Mouse (Mus musculus) hindbrain, embryonic 15.5 days (tissue): Measurements from ENCODE around the gene Neil1. TPM values are rescaled to one million over a fixed set of nuclear protein-coding genes. Genes with fewer than 3 reads are reported as not detected.

ENCODE experiments used
- ATAC-seq: fragments of 200-750 bp; cut with Nextera tagmentation; 2 replicates; pipeline ENCODE4 v1.8.0; 2017; ENCODE audit warnings: low read depth, moderate number of reproducible peaks, moderate TSS enrichment; ENCODE audit not compliant: low FRiP score
- H3K27ac ChIP-seq: fragments of 300-500 bp; sonication (generic); replicated peaks from 2 replicates; pipeline ENCODE4 v1.5.1; 2015; ENCODE audit warnings: mild to moderate bottlenecking, inconsistent platforms
- H3K27me3 ChIP-seq: fragments of 300-500 bp; sonication (generic); 2 replicates; pipeline ENCODE4 v1.6.1; 2015; ENCODE audit warnings: control low read depth, inconsistent platforms
- H3K36me3 ChIP-seq: fragments of 300-500 bp; sonication (generic); 2 replicates; pipeline ENCODE4 v1.6.1; 2015; ENCODE audit warnings: control low read depth, inconsistent platforms
- H3K4me1 ChIP-seq: fragments of 300-500 bp; sonication (generic); replicated peaks from 2 replicates; pipeline ENCODE4 v1.6.1; 2015; ENCODE audit warnings: control low read depth, inconsistent platforms
- H3K4me2 ChIP-seq: fragments of 300-500 bp; sonication (generic); 2 replicates; pipeline ENCODE4 v1.6.1; 2015; ENCODE audit warnings: moderate library complexity, mild to moderate bottlenecking, inconsistent platforms
- H3K4me3 ChIP-seq: fragments of 300-500 bp; sonication (generic); 2 replicates; pipeline ENCODE4 v1.5.1; 2015; ENCODE audit warnings: mild to moderate bottlenecking, inconsistent platforms
- H3K9ac ChIP-seq: fragments of 300-500 bp; sonication (generic); 2 replicates; pipeline ENCODE4 v1.6.1; 2015; ENCODE audit warnings: inconsistent platforms
- H3K9me3 ChIP-seq: fragments of 300-500 bp; sonication (generic); 2 replicates; pipeline ENCODE4 v1.6.1; 2016; ENCODE audit warnings: control low read depth, inconsistent platforms
- WGBS: fragments of 180-500 bp; shearing (Covaris S2); methylation state at CpG from one replicate; pipeline ENCODE4 v1.1.7; 2015; 5-methylcytosine and 5-hydroxymethylcytosine counted together
- polyA plus RNA-seq: library from polyadenylated mRNA; unstranded; fragments of >200 nt; fragmentation: Nextera tagmentation; extraction: Ambion mirVana; gene quantifications from 2 replicates; pipeline ENCODE4 v1.2.1, GENCODE M21; 2015

The Neil1 gene
- polyA plus RNA-seq, 1 experiment from 2014 or later: 9.1 TPM

DNA sequence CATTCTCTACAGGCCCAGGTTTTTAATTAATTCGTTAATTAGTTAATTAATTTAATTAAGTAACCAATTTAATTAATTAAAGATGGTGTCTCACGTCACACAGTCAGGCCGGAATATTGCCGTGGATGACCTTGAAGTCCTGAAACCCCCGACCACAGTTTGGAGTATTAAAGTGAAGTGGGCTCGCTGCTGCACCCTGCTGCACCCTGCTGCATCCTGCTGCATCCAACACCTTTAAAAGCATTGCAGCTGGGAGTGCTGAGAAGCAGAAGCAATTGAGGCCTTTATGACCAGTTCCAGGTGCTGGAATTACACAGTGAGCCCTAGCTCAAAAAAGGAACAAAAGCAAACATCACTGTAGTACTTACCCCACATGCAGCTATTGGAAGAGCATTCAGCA, 4.2 kb upstream of the Neil1 start:
- no peak overlapping the region for H3K9ac ChIP-seq
- 50% methylated on average over 6 of the region's 6 CpGs for WGBS

DNA sequence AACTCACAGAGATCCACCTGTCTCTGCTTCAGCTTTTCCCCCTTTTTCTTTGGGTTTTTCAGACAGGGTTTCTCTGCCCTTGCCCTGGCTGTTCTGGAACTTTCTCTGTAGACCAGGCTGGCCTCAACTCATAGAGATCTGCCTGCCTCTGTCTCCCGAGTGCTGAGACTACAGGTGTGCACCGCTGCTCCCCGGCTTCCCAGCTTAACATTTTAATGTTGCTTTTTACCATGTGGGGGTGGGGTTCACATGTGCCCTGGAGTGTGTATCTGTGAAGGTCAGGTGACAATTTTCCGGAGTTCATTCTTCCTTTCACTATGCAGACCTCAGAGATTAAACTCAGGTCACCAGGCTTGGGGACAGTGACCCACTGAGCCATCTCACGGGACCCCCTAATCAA, 2.1 kb upstream of the Neil1 start:
- Histone ChIP-seq H3K36me3 (peaks cover 7% of the 10 kb centered on the region; the same call in 1 of the 2 replicates), H3K9ac (no peak overlapping the region), H3K9me3 (no peaks in the 10 kb centered on the region), H3K4me1 (peaks cover 23% of the 10 kb centered on the region), H3K27me3 (no peaks in the 10 kb centered on the region), H3K4me2 (no peak overlapping the region), H3K27ac (no peak overlapping the region), H3K4me3 (no peak overlapping the region)
- ATAC-seq: no peak
- 93% methylated on average over 5 of the region's 5 CpGs for WGBS

More for the DNA sequence above, 4.2 kb upstream of the Neil1 start:
- Histone ChIP-seq H3K4me1 (peaks cover 31% of the 10 kb centered on the region), H3K27ac (no peak overlapping the region), H3K4me2 (no peak overlapping the region), H3K4me3 (no peak overlapping the region), H3K27me3 (no peaks in the 10 kb centered on the region), H3K36me3 (peaks cover 7% of the 10 kb centered on the region; the same call in 1 of the 2 replicates), H3K9me3 (no peaks in the 10 kb centered on the region)
- no peak for ATAC-seq

- no peaks in the 10 kb centered on the region; the same call in 1 of the 2 replicates for H3K36me3 ChIP-seq
- no peaks in the 10 kb centered on the region for H3K27me3 ChIP-seq
- H3K9ac ChIP-seq: peak overlapping the region; percentile 66
- H3K9me3 ChIP-seq: no peaks in the 10 kb centered on the region
- H3K4me2 ChIP-seq: peak overlapping the region; percentile 87
- peaks cover 23% of the 10 kb centered on the region for H3K4me1 ChIP-seq
- no peak for ATAC-seq
- peak overlapping the region; percentile 83 for H3K27ac ChIP-seq
- peak overlapping the region; percentile 52 for H3K4me3 ChIP-seq
- 63% methylated on average over 6 of the region's 6 CpGs for WGBS
Observed at GRCm38 (mm10) chr9:57149021-57149420, 916 bp upstream of the Neil1 start.

DNA sequence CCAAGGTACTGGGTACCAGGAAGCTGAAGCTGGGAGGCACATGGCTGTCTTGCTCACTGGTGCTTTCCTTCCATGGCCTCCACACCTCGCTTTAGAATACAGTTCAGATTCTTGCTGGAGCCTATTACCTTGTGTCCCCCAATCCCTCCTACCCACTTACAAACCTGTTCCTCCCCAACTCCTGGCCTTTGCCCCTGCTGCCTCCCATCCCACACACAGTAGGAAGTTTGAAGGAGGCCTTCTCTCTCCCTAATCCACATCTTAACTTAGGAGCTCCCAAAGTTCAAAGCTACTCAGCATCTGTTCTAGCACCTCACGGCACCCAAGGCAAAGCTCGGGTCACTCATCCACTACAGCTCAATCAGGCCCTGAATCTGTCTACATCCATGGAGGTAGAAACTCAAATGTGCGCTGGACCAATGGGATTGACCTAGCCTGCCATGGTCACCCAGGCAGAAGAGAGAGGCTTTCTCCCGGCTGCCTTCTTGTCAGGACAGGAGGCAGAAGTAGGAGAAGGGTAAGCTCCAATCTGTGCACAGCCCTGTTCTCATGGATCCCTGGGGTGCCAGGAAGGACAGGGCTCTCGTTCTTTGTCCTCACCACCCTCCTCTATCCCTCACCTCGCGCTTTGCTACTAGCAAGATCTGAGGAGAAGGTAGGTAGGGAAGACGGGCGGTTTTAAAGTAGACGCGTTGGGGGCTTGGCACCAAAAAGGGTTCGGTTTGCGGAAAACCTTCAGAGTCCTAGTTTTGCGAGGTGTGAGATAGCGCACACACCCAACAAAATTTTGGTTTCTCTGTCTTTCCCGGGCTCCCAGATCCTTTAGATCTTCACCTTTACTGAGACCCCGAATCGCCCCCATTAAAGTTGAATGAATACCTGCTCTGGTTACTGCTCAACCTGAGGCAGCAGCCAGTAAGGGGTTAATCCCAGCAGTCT, 631 bp downstream of the Neil1 start:
- H3K27me3 ChIP-seq: no peaks in the 10 kb centered on the region
- 8% methylated on average over 19 of the region's 19 CpGs for WGBS
- H3K9me3 ChIP-seq: no peaks in the 10 kb centered on the region
- peaks cover 23% of the 10 kb centered on the region for H3K4me1 ChIP-seq
- H3K36me3 ChIP-seq: 0 out of 2 replicates have a peak, but pooled peaks cover 7% of the 10 kb centered on the region
- peak overlapping the region; percentile 66 for H3K9ac ChIP-seq
- H3K27ac ChIP-seq: peak overlapping the region; percentile 83
- H3K4me2 ChIP-seq: peak overlapping the region; percentile 87
- ATAC-seq: peak; percentile 40
- H3K4me3 ChIP-seq: peak overlapping the region; percentile 52

DNA sequence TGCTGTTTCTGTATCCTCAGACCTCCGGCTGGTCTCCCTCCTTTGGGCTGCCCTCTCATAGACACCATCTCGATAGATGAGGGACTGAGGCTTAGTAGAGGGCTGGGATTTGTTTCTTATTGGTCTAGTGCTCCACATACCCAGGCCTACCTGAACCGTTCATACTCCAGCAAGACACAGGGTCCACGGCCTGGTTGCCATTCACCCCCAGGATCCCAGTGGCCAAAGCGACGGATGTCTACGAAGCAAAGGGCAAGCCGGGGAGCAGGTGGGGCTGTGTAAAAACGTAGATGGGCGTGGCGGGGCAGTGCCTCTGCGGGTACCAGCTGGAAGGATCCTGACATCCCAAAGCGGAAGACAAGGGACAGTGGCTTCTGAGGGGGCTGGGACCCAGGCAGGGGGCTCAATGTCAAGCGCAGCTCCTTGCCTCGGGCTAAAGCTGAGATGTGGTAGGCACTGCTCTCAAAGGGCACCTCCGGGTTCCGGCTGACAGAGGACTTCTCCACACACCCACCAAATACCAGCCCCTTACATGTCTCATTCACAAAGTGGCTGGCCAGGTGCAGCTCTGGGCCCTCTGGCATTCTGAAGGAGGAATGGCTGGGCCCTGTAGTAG, 1.5 kb downstream of the Neil1 start:
- H3K4me3 ChIP-seq: peak overlapping the region; percentile 52; the same call in 1 of the 2 replicates

GRCm38 (mm10) chr9:57144830-57145229, 3.3 kb downstream of the Neil1 start:
- 93% methylated on average over 8 of the region's 8 CpGs for WGBS
- no peak for ATAC-seq
- Histone ChIP-seq H3K4me1 (peaks cover 23% of the 10 kb centered on the region), H3K36me3 (peaks cover 18% of the 10 kb centered on the region), H3K27me3 (no peaks in the 10 kb centered on the region), H3K4me2 (no peak overlapping the region), H3K27ac (no peak overlapping the region), H3K9ac (no peak overlapping the region), H3K4me3 (no peak overlapping the region), H3K9me3 (no peaks in the 10 kb centered on the region)

More for the DNA sequence above, 1.5 kb downstream of the Neil1 start:
- peak overlapping the region; percentile 87 for H3K4me2 ChIP-seq
- H3K27ac ChIP-seq: peak overlapping the region; percentile 83
- no peak for ATAC-seq
- WGBS: 84% methylated on average over 17 of the region's 17 CpGs
- no peaks in the 10 kb centered on the region for H3K27me3 ChIP-seq
- H3K36me3 ChIP-seq: peaks cover 7% of the 10 kb centered on the region; the same call in 1 of the 2 replicates
- peaks cover 23% of the 10 kb centered on the region for H3K4me1 ChIP-seq
- H3K9me3 ChIP-seq: no peaks in the 10 kb centered on the region
- peak overlapping the region; percentile 66; the same call in 1 of the 2 replicates for H3K9ac ChIP-seq

- WGBS: 88% methylated on average over 11 of the region's 11 CpGs
- H3K9me3 ChIP-seq: no peaks in the 10 kb centered on the region
- H3K27me3 ChIP-seq: no peaks in the 10 kb centered on the region
- no peak for ATAC-seq
- H3K4me2 ChIP-seq: no peak overlapping the region
- no peak overlapping the region for H3K27ac ChIP-seq
- peaks cover 18% of the 10 kb centered on the region for H3K36me3 ChIP-seq
- peaks cover 13% of the 10 kb centered on the region for H3K4me1 ChIP-seq
- H3K4me3 ChIP-seq: no peak overlapping the region
- no peak overlapping the region for H3K9ac ChIP-seq
Observed at GRCm38 (mm10) chr9:57143212-57143611, 4.9 kb downstream of the Neil1 start.

DNA sequence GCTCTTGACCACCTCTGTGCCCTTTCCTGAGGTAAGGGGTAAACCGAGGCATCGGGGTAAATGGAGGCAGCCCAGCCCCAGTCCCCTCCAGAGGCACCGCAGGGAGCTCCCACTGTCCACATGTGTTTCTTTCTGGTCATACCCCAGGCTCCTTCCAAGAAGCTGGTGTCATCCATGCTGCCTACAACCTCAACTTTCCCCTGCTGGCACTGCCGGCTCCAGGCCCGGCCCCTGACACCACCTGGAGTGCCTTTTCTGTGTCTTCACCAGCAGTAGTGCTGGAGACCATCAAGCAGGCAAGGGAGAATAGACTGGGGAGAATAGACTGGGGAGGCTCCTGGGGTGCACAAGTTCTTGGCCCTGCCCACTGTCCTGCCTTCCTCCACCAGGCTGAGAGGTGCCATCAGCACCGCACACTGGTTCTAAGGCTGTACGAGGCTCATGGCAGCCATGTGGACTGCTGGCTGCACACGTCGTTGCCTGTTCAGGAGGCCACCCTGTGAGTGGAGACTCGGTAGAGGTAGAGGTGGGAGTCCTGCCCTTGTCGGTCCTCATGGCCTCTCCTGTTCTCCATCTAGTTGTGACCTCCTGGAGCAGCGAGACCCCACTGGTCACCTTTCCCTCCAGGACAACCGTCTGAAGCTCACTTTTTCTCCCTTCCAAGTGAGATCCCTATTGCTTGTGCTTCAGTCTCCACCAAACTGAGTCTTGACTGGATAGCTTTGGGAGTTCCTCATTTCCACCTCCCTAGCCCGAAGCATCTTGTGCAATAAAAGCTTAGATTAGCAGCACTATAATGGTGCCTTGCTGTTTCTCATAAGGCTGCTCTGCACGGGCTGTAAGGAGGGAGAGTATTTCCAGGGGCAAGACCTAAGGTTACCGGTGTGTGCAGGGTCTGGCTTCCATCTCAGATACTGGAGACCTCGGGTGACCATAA, 6.4 kb downstream of the Neil1 start:
- H3K4me2 ChIP-seq: no peak overlapping the region

GRCm38 (mm10) chr9:57139571-57139970, 8.5 kb downstream of the Neil1 start:
- ATAC-seq: no peak
- Histone ChIP-seq H3K4me1 (no peaks in the 10 kb centered on the region), H3K9ac (no peak overlapping the region), H3K4me3 (no peak overlapping the region), H3K27ac (no peak overlapping the region), H3K4me2 (no peak overlapping the region), H3K9me3 (no peaks in the 10 kb centered on the region), H3K36me3 (peaks cover 36% of the 10 kb centered on the region), H3K27me3 (no peaks in the 10 kb centered on the region)
- 90% methylated on average over 5 of the region's 5 CpGs for WGBS

More for the DNA sequence above, 6.4 kb downstream of the Neil1 start:
- Histone ChIP-seq H3K27me3 (no peaks in the 10 kb centered on the region), H3K36me3 (peaks cover 28% of the 10 kb centered on the region), H3K4me3 (no peak overlapping the region), H3K27ac (no peak overlapping the region), H3K4me1 (peaks cover 4% of the 10 kb centered on the region), H3K9me3 (no peaks in the 10 kb centered on the region), H3K9ac (no peak overlapping the region)
- 92% methylated on average over 17 of the region's 17 CpGs for WGBS
- ATAC-seq: no peak

GRCm38 (mm10) chr9:57139110-57139509, 9.0 kb downstream of the Neil1 start:
- no peak overlapping the region for H3K27ac ChIP-seq
- H3K9me3 ChIP-seq: no peaks in the 10 kb centered on the region
- H3K36me3 ChIP-seq: peaks cover 36% of the 10 kb centered on the region

GRCm38 (mm10) chr9:57138507-57138906, 9.6 kb downstream of the Neil1 start:
- no peak overlapping the region for H3K27ac ChIP-seq
- no peak overlapping the region for H3K4me2 ChIP-seq
- no peak overlapping the region for H3K9ac ChIP-seq
- H3K36me3 ChIP-seq: peaks cover 36% of the 10 kb centered on the region
- WGBS: 90% methylated on average over 6 of the region's 6 CpGs
- ATAC-seq: no peak
- H3K27me3 ChIP-seq: no peaks in the 10 kb centered on the region
- H3K4me1 ChIP-seq: no peaks in the 10 kb centered on the region
- H3K9me3 ChIP-seq: no peaks in the 10 kb centered on the region
- H3K4me3 ChIP-seq: no peak overlapping the region

More at GRCm38 (mm10) chr9:57139110-57139509, 9.0 kb downstream of the Neil1 start:
- no peak overlapping the region for H3K9ac ChIP-seq
- WGBS: 85% methylated on average over 9 of the region's 9 CpGs
- H3K4me3 ChIP-seq: no peak overlapping the region
- H3K4me1 ChIP-seq: no peaks in the 10 kb centered on the region
- H3K4me2 ChIP-seq: no peak overlapping the region
- ATAC-seq: no peak
- H3K27me3 ChIP-seq: no peaks in the 10 kb centered on the region
